Mouse (Mus musculus) layer of hippocampus, adult 2 months (tissue): ENCODE measurements around the gene Rhbdf2. TPM values are rescaled to one million over a fixed set of nuclear protein-coding genes. Genes with fewer than 3 reads are reported as not detected.

Experiments used
- DNase-seq, 2 experiments: peaks; one replicate each; pipeline ENCODE4 v3.0.0; 2022; ENCODE audit warnings: low spot score in 2 of 2
- H3K27ac ChIP-seq: fragments of 200-600 bp; 2 replicates; pipeline ENCODE4 v1.8.1; 2022
- H3K4me3 ChIP-seq: fragments of 200-600 bp; 2 replicates; pipeline ENCODE4 v1.8.1; 2022; ENCODE audit warnings: mild to moderate bottlenecking
- CTCF ChIP-seq: fragments of 200-600 bp; conservative IDR thresholded peaks from 2 replicates; pipeline ENCODE4 v1.8.1; 2022; ENCODE audit warnings: antibody characterized with exemption, mild to moderate bottlenecking, moderate library complexity
- total RNA-seq, 2 experiments: library from RNA; stranded (reverse); gene quantifications; 2 replicates each; pipeline ENCODE4 v1.2.3; 2021

Rhbdf2 gene
- total RNA-seq, 2 experiments from 2014 or later = 1.4 to 1.6 TPM

DNA sequence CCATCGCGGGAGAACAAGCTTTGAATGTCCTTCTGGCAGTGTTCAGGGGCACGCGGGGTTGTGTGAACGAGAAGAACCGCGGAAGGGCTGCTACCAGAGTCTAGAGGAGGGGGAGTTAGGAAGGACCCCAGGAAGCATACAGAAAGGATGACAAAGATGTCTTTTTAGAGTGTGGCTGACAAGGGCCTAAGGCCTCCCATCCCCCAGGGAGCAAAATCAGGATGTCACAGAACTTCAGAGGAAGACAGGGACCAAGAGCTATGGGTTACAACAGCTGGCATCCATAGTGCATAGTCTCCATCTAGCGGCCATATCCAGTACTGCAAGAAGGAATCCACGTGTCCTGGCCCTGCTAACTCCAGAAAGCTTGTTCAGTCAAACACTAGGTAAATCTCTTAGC lies 1.9 kb upstream of the Rhbdf2 start:
- H3K27ac ChIP-seq = no peak overlapping the region
- TF ChIP-seq CTCF = peak; percentile 98
- DNase-seq = peak; percentile 82 to 94
- H3K4me3 ChIP-seq = no peak overlapping the region

- H3K4me3 ChIP-seq = no peak overlapping the region
- no peak overlapping the region for H3K27ac ChIP-seq
- peak; percentile 56 for TF ChIP-seq CTCF
- DNase-seq = no peak
Measured at GRCm38 (mm10) chr11:116627072-116628020, 527 bp upstream of the Rhbdf2 start.

DNA sequence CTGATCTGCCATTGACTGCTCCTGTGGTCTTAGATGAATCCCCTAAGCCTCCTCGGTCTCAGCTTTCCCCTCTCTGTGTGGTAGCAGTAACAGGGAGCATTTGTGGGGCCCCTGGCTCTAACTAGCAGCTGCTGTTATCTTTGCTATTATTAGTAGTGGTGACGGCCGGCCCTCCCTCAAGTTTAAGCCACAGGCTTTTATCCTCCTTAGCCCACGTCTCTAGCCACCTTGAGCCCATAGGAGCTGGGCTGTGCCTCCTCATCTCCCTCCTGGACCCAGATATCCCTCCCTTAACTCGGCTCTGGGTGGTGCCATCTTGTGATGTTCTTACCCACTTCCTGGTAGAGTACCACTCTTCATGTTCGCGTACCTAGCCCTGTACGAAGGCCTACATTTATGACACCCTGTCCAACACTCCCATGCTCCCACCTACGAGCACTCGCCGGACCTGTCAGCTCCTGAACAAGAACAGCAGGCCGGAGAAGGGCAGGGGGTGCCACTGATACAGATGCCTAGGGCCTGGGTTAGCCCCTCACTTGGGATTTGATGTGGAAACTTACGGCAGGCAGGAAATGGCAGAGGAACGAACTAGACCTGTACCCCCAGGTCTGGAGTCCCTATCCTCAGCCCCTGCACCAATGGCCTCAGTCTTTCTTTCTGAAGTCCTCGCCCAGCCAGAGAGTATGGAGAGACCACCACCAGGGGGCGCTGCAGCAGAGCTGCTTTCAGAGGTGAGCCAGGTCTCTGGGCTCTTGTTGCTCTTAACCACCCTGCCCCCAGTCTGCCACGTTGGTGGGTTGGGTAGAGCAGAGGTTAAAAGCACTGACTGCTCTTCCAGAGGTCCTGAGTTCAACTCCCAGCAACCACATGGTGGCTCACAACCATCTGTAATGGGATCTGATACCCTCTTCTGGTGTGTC lies 1.5 kb downstream of the Rhbdf2 start:
- peak; percentile 83 for TF ChIP-seq CTCF
- no peak for DNase-seq

DNA sequence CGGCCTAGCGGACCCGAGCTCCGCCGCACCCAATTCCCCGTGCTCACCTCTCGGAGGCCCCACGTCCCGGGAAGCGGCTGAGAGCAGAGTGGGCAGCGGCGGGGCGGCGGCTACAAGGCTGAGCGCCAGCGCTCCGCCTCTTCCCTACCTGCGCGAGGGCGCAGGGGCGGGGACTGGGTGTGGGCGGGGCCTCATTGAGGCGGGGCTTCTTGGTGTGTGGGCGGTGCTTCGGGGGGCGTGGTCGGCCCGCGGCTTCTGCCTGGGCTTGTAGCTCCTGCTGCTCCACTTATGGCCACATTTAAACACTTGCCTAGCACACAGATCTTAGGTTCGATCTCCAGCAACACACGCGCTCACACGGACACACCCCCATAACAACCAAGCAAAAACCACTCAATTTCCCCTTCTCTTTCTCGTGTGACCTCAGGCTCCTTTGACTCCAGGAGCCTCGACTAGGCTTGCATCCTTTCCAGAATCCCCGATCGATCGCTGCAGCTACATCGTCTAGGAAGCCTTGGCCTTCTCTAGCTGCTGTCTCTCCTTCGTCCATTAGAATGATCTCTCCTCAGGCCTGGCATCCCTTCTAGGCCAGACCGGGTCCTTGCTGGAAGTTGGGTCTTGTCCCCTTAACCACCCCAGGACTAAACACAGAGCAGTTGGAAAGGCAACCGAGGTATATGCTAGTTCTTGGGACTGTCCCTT lies 2.5 kb downstream of the Rhbdf2 start:
- Histone ChIP-seq H3K4me3 (peak overlapping the region; percentile 51), H3K27ac (peak overlapping the region; percentile 59; the same call in 1 of the 2 replicates)
- no peak for DNase-seq
- no peak; the same call in 1 of the 2 replicates for TF ChIP-seq CTCF

More for the DNA sequence above, 1.5 kb downstream of the Rhbdf2 start:
- H3K4me3 ChIP-seq = no peak overlapping the region
- no peak overlapping the region for H3K27ac ChIP-seq

DNA sequence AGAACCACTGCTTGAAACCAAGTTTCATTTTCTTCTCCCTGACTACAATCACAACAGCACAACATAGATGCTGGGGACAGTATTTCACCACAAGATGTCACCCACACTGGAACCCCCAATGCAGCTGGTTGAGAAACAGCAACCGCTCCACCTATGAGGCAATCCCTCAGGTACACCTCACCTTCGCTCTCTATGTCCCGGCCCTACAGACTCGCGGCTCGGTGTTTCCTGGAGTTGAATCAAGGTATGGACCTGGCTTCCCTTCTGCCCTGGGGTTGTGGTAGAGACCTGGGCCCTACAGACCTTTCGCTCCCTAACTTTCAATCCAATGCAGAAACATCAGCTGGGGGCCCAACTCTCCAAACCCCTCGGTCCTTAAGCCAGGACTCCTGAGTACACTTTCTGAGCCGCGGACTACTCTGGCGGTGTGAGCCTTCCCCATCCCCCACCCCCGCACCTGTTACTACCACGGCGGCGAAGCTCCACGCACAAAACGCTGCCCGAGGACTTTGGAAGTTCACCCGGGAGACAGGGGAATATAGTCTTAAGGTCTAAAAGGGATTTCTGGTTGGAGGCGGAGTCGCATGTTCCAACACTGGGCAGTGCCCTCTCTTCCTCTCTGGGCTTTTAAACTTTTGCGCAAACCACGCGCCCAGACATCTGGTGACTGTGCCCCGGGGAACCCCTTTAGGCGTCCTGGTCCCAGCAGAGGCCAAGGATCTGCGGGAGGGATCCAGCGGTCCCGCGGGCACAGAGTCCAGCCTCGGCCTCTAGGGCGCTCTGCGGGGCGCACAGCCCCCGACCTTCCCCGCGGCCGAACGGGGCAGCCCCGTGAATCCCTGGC lies 3.3 kb downstream of the Rhbdf2 start:
- TF ChIP-seq CTCF = no peak; the same call in 1 of the 2 replicates

GRCm38 (mm10) chr11:116621258-116621704 lies 5.5 kb downstream of the Rhbdf2 start:
- peak in 1 of 2 experiments; percentile 40 for DNase-seq
- TF ChIP-seq CTCF = no peak
- Histone ChIP-seq H3K4me3 (no peak overlapping the region), H3K27ac (no peak overlapping the region)

More for the DNA sequence above, 3.3 kb downstream of the Rhbdf2 start:
- Histone ChIP-seq H3K27ac (peak overlapping the region; percentile 59; the same call in 1 of the 2 replicates), H3K4me3 (peak overlapping the region; percentile 51)
- no peak for DNase-seq

DNA sequence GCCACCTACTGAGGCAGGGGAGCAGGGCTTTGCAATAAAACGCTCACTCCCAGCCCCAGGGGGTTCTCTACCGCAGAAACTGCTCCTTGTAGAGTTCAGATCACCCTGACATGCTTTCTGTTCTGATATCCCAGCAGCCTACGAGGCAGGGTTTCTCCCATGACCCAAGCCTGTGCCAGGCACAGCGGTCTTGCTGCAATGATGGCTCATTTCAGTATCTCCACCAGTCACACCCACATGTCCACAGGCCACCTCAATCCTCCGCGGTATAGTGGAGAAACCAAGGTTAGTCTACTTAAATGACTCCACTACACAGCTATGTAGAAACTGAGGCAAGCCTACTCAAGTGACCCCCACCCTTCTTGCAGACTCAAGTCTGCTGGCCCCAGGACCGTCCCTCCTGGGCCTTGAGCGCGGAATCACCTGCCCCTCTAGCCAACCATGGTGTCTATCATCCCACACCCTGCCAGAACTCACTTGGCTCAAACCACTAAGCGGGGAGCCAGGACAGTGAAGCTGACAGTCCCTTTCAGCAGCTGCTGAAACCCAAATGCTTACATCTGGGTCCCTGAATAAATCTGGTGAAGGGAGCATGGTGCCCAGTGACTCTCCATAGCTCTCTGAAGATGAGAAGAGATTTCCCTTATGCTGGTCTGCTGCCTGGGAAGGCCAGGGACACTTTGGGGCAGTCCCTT lies 6.1 kb downstream of the Rhbdf2 start:
- TF ChIP-seq CTCF = no peak
- no peak for DNase-seq
- Histone ChIP-seq H3K4me3 (no peak overlapping the region), H3K27ac (no peak overlapping the region)

DNA sequence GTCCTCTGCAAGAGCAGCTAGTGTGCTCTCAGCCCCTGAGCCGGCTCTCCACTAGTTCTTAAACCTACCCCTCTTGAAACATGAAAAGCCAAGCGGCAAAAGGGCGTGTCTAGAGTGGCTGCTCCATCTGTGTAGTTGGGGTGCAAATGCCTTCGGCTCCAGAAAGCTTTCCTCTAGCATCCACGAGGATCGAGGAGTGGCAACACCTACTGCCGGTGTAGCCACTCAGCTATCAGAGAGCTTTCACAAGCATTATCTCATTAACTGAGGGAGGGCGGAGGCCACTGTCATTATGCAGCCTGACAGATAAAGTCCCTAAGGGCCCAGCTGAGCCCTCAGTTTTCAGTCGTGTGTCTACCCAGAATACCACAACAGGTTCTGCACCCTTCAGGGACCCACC lies 6.7 kb downstream of the Rhbdf2 start:
- no peak for TF ChIP-seq CTCF
- H3K4me3 ChIP-seq = no peak overlapping the region
- H3K27ac ChIP-seq = no peak overlapping the region
- DNase-seq = no peak

- H3K27ac ChIP-seq = no peak overlapping the region
- TF ChIP-seq CTCF = no peak
- H3K4me3 ChIP-seq = no peak overlapping the region
- DNase-seq = no peak
Measured at GRCm38 (mm10) chr11:116619561-116619960, 7.3 kb downstream of the Rhbdf2 start.

- H3K27ac ChIP-seq = no peak overlapping the region
Measured at GRCm38 (mm10) chr11:116619156-116619555, 7.7 kb downstream of the Rhbdf2 start.

GRCm38 (mm10) chr11:116618666-116619065 lies 8.2 kb downstream of the Rhbdf2 start:
- no peak for TF ChIP-seq CTCF
- Histone ChIP-seq H3K4me3 (no peak overlapping the region), H3K27ac (no peak overlapping the region)
- DNase-seq = no peak

More at GRCm38 (mm10) chr11:116619156-116619555, 7.7 kb downstream of the Rhbdf2 start:
- no peak for TF ChIP-seq CTCF
- H3K4me3 ChIP-seq = no peak overlapping the region
- DNase-seq = no peak
